Comparison of ENCODE assay signal across 11 mouse cellular contexts in the genomic region with DNA sequence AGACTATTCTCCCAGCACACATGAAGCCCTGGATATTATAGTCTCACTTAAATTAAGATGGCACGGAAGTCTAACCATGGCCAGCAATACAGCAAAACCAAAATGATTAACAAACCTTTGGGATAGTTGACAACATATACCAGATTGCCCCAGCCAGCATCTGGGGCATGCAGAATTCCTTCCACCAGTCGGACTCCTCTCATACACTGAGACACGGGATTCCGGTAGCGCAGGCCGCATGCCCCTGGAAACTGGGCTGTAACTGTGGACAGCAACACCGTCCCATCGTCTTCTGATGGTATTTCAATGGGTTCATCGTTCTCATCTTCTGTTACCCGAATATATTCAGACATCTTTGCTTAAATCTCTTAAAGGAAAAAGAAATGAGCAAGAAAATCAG. TPM values are rescaled to one million over a fixed set of nuclear protein-coding genes. Genes with fewer than 3 reads are reported as not detected.
A peak's percentile ranks its signal among the peaks of the same experiment; 100 is the strongest.
DNase-seq lines count a peak whose midpoint lies in the region; ATAC-seq and TF ChIP-seq lines count a peak whose summit lies in the region.
"Had no signal": no experiment of that assay in that cellular context is flagged by ENCODE, and none has a peak within 500 bp of the region (broad histone marks: within the 10 kb centered on the region; RNA-seq: fewer than 3 reads in every experiment).

No protein-coding gene starts in this region.

- TF ChIP-seq CTCF in E14TG2a.4 (conservative IDR thresholded peaks at IDR 0.05; ENCODE audit: low read length), result no peak

- H3K36me3 ChIP-seq in heart, embryonic 11.5 days (ENCODE audit: control insufficient read depth, insufficient read depth, low read length), result peaks cover 35% of the 10 kb centered on the region
- H3K36me3 ChIP-seq in E14TG2a.4 (ENCODE audit: insufficient read depth, low read length) (peaks cover 54% of the 10 kb centered on the region), macrophage (ENCODE audit: inconsistent target) (peaks cover 46% of the 10 kb centered on the region)
- peaks cover 53% of the 10 kb centered on the region for H3K36me3 ChIP-seq in hindbrain, embryonic 10.5 days

- intact Hi-C loops in heart, postnatal 25 days (cut with DNase I), result no loop called here

- H3K27ac ChIP-seq in heart, embryonic 11.5 days (ENCODE audit: low read depth, low read length), result no peak overlapping the region
- H3K27ac ChIP-seq in hindbrain, embryonic 10.5 days, result no peak overlapping the region
- no peak overlapping the region for H3K27ac ChIP-seq in macrophage

- H3K4me2 ChIP-seq in heart, embryonic 11.5 days, result peak overlapping the region; percentile 93

- H3K9ac ChIP-seq in heart, embryonic 11.5 days (ENCODE audit: low read depth, low read length), result no peak overlapping the region

- no peak for DNase-seq in heart, postnatal 25 days (ENCODE audit: low spot score)
- DNase-seq in hindbrain, embryonic 10.5 days (ENCODE audit: low spot score), result no peak
- DNase-seq in MN1 (ENCODE audit: low spot score), result no peak
- no peak for DNase-seq in thymus, postnatal 10 days (ENCODE audit: low spot score in 2 of 2)
- no peak for DNase-seq in adrenal gland, postnatal 36 days
- DNase-seq: cerebellum, adult 8-10 months had no signal

- H3K4me3 ChIP-seq in heart, embryonic 11.5 days (ENCODE audit: low read depth, low read length), result peak overlapping the region; percentile 99; the same call in 1 of the 2 replicates
- H3K4me3 ChIP-seq in E14TG2a.4 (replicated peaks; ENCODE audit: low read length) (peak overlapping the region; percentile 98), macrophage (ENCODE audit: inconsistent target) (peak overlapping the region; percentile 69)
- peak overlapping the region; percentile 100 for H3K4me3 ChIP-seq in hindbrain, embryonic 10.5 days

- ATAC-seq in heart, embryonic 11.5 days (replicated peaks; ENCODE audit: insufficient number of reproducible peaks, low FRiP score, low TSS enrichment), result no peak

- H3K27me3 ChIP-seq in heart, embryonic 11.5 days (ENCODE audit: control insufficient read depth, insufficient read depth, low read length), result no peaks in the 10 kb centered on the region
- no peaks in the 10 kb centered on the region for H3K27me3 ChIP-seq in E14TG2a.4 (ENCODE audit: insufficient read depth, low read length)
- H3K27me3 ChIP-seq in hindbrain, embryonic 10.5 days (ENCODE audit: insufficient read depth, poor library complexity, severe bottlenecking), result no peaks in the 10 kb centered on the region

- no peaks in the 10 kb centered on the region for H3K9me3 ChIP-seq in heart, embryonic 11.5 days (replicated peaks; ENCODE audit: control insufficient read depth, low read length)
- no peaks in the 10 kb centered on the region for H3K9me3 ChIP-seq in E14TG2a.4 (ENCODE audit: low read length)
- H3K9me3 ChIP-seq in hindbrain, embryonic 10.5 days, result no peaks in the 10 kb centered on the region

- WGBS in heart, embryonic 11.5 days (ENCODE audit: insufficient replicate concordance), result 83% methylated on average over 10 of the region's 10 CpGs
- 87% methylated on average over 10 of the region's 10 CpGs for WGBS in hindbrain, embryonic 10.5 days
- 91% methylated on average over 10 of the region's 10 CpGs for WGBS in macrophage (ENCODE audit: missing documents)

- H3K79me2 ChIP-seq in macrophage (ENCODE audit: inconsistent target), result peaks cover 63% of the 10 kb centered on the region

- H3K4me1 ChIP-seq in heart, embryonic 11.5 days (ENCODE audit: control insufficient read depth, insufficient read depth, low read length), result peaks cover 8% of the 10 kb centered on the region
- H3K4me1 ChIP-seq in E14TG2a.4 (replicated peaks; ENCODE audit: low read depth, low read length), result peaks cover 73% of the 10 kb centered on the region
- H3K4me1 ChIP-seq in hindbrain, embryonic 10.5 days (replicated peaks), result peaks cover 28% of the 10 kb centered on the region

RNA-seq across cellular contexts. Expression of a gene that starts 1.8 kb away (rescaled TPM):
- polyA plus RNA-seq in heart, embryonic 11.5 days (2014; fragmentation: Nextera tagmentation; extraction: Ambion mirVana), result 118 and 135 TPM in 2 replicates
- total RNA-seq in heart, postnatal 25 days (2021), result 100 to 1,000 TPM; 123 to 135 TPM
- polyA plus RNA-seq in hindbrain, embryonic 10.5 days (2016; fragmentation: Nextera tagmentation; extraction: Ambion mirVana), result 302 and 421 TPM in 2 replicates
- 100 to 1,000 TPM; 168 to 463 (median 306) TPM for total RNA-seq in macrophage (2018; cell fraction: chromatin; rRNA removed)
- total RNA-seq in macrophage (2018; cell fraction: cytosol; rRNA removed), result 100 to 1,000 TPM in 23 of 26 experiments, 10 to 100 TPM in 3; 77.8 to 148 (median 111) TPM
- 100 to 1,000 TPM; 276 to 495 (median 342) TPM for total RNA-seq in macrophage (2018; cell fraction: nucleus; rRNA removed)
- 157 to 233 TPM (median 170 TPM) in 3 replicates for polyA plus RNA-seq in macrophage (2018)
- 100 to 1,000 TPM; 233 to 286 TPM for total RNA-seq in adrenal gland, postnatal 36 days (2021)

RNA-seq across cellular contexts. Expression of a gene that starts 18.1 kb away (rescaled TPM):
- 0.19 and 0.27 TPM in 2 replicates for polyA plus RNA-seq in heart, embryonic 11.5 days (2014; fragmentation: Nextera tagmentation; extraction: Ambion mirVana)
- 1 to 10 TPM; 4.9 to 5.3 TPM for total RNA-seq in heart, postnatal 25 days (2021)
- not detected in 2 replicates for polyA plus RNA-seq in hindbrain, embryonic 10.5 days (2016; fragmentation: Nextera tagmentation; extraction: Ambion mirVana)
- not detected for total RNA-seq in macrophage (2018; cell fraction: chromatin; rRNA removed)
- total RNA-seq in macrophage (2018; cell fraction: cytosol; rRNA removed), result not detected
- total RNA-seq in macrophage (2018; cell fraction: nucleus; rRNA removed), result not detected
- polyA plus RNA-seq in macrophage (2018), result not detected in 3 replicates
- total RNA-seq in adrenal gland, postnatal 36 days (2021), result not detected
- polyA plus RNA-seq: CD4-positive, CD25-positive, alpha-beta regulatory T cell, adult 4 months; large intestine, adult 2 months had no signal

RNA-seq across cellular contexts. Expression of a gene that starts 22.7 kb away (rescaled TPM):
- polyA plus RNA-seq in heart, embryonic 11.5 days (2014; fragmentation: Nextera tagmentation; extraction: Ambion mirVana), result 0.37 TPM in 1 of 2 replicates, not detected in the other
- total RNA-seq in heart, postnatal 25 days (2021), result under 1 TPM; 0.20 to 0.73 TPM
- 0.09 TPM in 1 of 2 replicates, not detected in the other for polyA plus RNA-seq in hindbrain, embryonic 10.5 days (2016; fragmentation: Nextera tagmentation; extraction: Ambion mirVana)
- total RNA-seq in macrophage (2018; cell fraction: chromatin; rRNA removed), result 1 to 10 TPM in 2 of 26 experiments, under 1 TPM in 4, not detected in 20; 0.27 to 1.1 (median 0.50) TPM
- total RNA-seq in macrophage (2018; cell fraction: cytosol; rRNA removed), result not detected
- total RNA-seq in macrophage (2018; cell fraction: nucleus; rRNA removed), result under 1 TPM in 2 of 26 experiments, not detected in 24; 0.15 to 0.22 TPM
- 0.09 TPM in 1 of 3 replicates, not detected in the others for polyA plus RNA-seq in macrophage (2018)
- total RNA-seq in adrenal gland, postnatal 36 days (2021), result 1 to 10 TPM; 1.1 to 1.6 TPM
- polyA plus RNA-seq: large intestine, adult 2 months had no signal

RNA-seq across cellular contexts. Expression of a gene that starts 33.7 kb away (rescaled TPM):
- 129 and 155 TPM in 2 replicates for polyA plus RNA-seq in heart, embryonic 11.5 days (2014; fragmentation: Nextera tagmentation; extraction: Ambion mirVana)
- 10 to 100 TPM; 16.6 to 16.8 TPM for total RNA-seq in heart, postnatal 25 days (2021)
- 190 and 218 TPM in 2 replicates for polyA plus RNA-seq in hindbrain, embryonic 10.5 days (2016; fragmentation: Nextera tagmentation; extraction: Ambion mirVana)
- total RNA-seq in macrophage (2018; cell fraction: chromatin; rRNA removed), result 10 to 100 TPM in 1 of 26 experiments, 1 to 10 TPM in 23, under 1 TPM in 2; 0.66 to 10.9 (median 2.2) TPM
- total RNA-seq in macrophage (2018; cell fraction: cytosol; rRNA removed), result 10 to 100 TPM; 10.4 to 24.9 (median 16.2) TPM
- total RNA-seq in macrophage (2018; cell fraction: nucleus; rRNA removed), result 10 to 100 TPM in 3 of 26 experiments, 1 to 10 TPM in 23; 2.0 to 21.1 (median 4.4) TPM
- polyA plus RNA-seq in macrophage (2018), result 14.7 to 81.1 TPM (median 15.5 TPM) in 3 replicates
- total RNA-seq in adrenal gland, postnatal 36 days (2021), result 10 to 100 TPM; 84.8 to 94.4 TPM
